Mouse (Mus musculus): ENCODE data around the gene Fbxw13. TPM values are rescaled to one million over a fixed set of nuclear protein-coding genes. Genes with fewer than 3 reads are reported as not detected.
"Not testable (repeated sequence)": the region's sequence is repeated elsewhere in the genome, so short reads cannot be mapped to it uniquely, and the experiment has no call there.

The Fbxw13 gene
- not detected for total RNA-seq (2021)
- long read RNA-seq, experiment 1 = 0 reads
- long read RNA-seq, experiment 2 = 0 reads

DNA sequence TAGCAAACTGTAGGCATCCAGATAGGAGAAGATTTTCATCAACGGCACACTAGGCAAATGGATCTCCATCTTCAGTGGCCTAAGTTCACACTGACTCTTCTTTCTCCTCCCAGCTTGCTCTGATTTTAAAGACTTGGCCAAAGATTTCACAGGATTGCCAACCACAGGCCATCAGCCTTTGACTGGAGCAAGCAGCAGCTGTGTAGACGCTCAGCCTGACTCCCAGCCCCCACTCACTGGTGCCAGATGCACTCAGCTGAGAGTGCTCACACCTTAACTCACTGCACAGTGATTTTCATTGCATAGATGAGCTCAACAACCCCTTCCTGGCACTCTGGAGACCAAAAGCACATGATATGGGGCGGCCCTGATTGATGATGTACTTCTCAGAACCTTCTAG, at the start of gene Fbxw13:
Fbxw13 (minus strand) TSS at position 101 of the 400 bp plus-strand sequence.
- DNase-seq (ENCODE audit: low spot score in 2 of 2) = not testable (repeated sequence)

DNA sequence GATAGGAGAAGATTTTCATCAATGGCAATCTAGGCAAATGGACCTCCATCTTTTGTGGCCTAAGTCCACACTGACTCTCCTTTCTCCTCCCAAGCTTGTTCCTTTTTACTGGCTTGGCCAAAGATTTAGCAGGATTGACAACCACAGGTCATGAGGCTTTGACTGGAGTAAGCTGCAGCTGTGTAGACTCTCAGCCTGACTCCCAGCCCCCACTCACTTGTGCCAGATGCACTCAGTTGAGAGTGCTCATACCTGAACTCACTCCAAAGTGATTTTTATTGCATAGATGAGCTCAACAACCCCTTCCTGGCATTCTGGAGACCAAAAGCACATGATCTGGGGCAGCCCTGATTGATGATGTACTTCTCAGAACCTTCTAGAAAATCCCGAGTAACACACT, 38.9 kb upstream of the Fbxw13 start, which contains the start of gene Fbxw20:
Fbxw20 (minus strand) TSS at position 101 of the 400 bp plus-strand sequence.
- no peak for DNase-seq (ENCODE audit: low spot score in 2 of 2)

DNA sequence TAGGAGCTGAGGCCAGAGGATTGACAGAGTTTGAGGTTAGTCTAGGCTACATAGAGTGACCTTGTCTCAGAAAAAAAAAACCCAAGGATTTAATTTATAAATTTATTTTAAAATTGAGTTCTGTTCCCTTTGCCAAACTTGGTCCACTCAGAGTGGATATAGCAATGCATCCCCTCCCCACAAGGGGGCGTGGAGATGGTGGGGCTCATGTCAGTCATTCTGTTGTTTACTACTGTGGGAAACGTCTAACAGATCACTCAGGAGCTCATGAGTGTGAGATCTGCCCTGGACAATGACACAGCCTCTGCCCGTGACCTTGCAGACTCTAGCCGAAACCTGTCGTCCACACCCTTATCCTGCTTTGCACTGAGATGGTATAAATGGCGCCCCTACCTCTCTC, 22.7 kb upstream of the Fbxw13 start:
- no peak for DNase-seq (ENCODE audit: low spot score in 2 of 2)

DNA sequence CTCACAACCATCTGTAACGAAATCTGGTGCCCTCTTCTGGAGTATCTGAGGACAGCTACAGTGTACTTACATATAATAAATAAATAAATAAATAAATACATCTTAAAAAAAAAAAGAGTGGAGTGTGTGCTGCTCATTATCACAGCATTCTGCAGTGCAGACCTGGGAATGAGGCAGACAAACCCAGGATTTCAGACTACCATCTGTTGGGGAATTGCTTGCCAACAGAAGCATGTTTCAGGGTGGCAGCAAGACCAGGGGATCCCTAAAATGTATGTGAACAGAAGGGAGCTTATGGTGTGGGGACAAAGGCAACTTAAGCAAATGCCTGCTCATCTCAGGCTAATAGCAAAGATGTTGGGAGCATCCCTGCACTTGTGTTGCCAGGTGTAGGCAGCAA, 5.6 kb upstream of the Fbxw13 start:
- peak; percentile 2 to 3 for DNase-seq (ENCODE audit: low spot score in 2 of 2)

DNA sequence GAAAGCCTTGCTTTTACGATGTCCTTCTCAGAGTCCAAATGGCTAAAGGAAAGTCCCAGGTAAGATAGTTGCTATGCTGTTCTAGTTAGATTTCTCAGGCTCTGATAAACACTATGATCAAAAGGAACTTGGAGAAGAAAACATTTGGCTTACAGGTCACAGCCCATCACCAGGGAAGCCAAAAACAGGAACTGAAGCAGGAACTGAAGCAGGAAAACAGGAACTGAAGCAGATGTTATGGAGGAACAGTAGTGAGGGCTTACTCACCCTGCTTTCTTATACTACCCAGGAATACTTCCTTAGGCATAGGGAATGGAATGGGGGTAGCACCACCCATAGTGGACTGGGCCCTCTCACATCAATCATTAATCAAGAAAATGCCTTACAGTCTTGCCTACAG, 4.6 kb upstream of the Fbxw13 start:
- no peak for DNase-seq (ENCODE audit: low spot score in 2 of 2)

DNA sequence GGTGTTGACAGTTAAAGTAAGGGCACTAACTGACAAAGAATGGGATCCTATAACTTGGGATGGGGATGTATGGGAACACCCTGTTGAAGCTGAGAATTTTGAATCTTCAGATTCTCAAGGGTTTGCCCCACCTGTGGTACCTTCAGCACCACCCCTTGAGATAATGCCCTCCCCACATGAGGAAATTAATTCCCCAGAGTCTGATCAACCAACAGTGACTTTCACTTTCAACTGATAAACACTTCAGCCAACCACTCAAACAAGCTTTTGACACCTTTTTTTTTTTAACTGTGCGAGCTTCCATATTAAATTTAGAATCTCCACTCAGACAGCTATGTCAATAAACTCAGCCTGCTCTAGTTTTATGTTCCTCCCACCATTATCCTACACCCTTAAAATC, 3.6 kb upstream of the Fbxw13 start:
- no peak for DNase-seq (ENCODE audit: low spot score in 2 of 2)

DNA sequence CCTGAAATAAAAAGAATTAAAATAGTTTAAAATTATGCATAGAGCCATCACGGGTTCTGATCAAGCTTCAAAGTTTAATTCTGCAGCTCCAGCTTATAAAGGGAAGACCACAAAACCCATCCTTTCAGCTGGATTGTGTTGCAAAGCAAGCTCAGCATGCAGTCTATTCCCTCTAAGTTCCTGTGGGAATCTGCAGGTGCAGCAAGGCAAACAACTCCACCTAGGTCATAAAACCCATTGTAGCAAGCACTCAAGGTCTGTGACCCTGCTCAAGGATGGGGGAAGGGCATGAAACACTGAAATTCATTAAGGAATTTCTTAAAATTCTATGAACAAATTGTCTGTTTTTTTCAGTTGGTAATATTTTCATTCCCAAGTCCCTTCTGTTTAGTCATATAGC, 18.6 kb downstream of the Fbxw13 start:
- DNase-seq (ENCODE audit: low spot score in 2 of 2) = no peak

DNA sequence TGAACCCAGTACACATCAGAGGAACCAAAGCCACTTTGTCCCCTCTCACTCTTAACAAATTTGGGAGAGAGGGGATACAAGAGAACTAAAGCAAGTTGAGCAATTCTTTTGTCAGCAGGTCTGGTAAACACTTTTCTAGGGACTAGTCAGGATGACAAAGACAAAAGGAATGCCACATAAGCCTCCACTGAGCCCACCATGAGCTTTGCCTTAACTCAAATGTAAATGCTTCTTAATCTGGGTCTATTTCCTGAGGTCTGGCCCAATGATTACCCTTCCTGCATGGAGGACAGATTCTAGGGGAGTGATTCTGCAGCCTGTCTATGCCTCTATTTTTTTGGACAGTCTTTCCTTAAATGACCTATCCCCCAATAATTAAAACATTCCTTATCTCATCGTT, 19.5 kb downstream of the Fbxw13 start:
- no peak for DNase-seq (ENCODE audit: low spot score in 2 of 2)

DNA sequence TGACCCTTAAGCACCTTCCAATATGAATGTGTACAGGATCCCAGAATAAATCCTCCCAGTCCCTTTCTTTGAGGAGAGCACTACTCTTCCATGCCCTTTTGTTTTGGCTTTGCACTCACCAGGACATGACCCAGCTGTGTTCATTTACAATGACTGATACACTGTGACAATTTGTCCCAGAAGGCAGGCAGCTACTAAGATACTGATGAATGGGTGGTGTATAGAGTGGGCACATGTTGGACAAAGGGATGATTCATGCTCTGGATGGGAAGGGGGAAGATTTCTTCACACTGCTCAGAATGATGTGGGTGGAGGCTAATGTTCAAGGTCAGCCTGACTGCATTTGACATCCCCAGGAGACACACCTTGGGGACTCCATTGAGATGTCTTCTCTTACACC, 28.5 kb downstream of the Fbxw13 start:
- DNase-seq (ENCODE audit: low spot score in 2 of 2) = no peak

DNA sequence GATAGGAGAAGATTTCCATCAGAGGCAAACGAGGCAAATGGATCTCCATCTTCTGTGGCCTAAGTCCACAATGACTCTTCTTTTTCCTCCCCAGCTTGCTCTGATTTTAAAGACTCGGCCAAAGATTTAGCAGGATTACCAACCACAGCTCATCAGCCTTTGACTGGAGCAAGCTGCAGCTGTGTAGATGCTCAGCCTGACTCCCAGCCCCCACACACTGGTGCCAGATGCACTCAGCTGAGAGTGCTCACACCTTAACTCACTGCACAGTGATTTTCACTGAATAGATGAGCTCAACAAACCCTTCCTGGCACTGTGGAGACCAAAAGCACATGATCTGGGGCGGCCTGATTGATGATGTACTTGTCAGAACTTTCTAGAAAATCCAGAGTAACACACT, 33.8 kb downstream of the Fbxw13 start, which contains the start of gene Fbxw21:
Fbxw21 (minus strand) TSS at position 101 of the 400 bp plus-strand sequence.
- DNase-seq (ENCODE audit: low spot score in 2 of 2) = no peak

DNA sequence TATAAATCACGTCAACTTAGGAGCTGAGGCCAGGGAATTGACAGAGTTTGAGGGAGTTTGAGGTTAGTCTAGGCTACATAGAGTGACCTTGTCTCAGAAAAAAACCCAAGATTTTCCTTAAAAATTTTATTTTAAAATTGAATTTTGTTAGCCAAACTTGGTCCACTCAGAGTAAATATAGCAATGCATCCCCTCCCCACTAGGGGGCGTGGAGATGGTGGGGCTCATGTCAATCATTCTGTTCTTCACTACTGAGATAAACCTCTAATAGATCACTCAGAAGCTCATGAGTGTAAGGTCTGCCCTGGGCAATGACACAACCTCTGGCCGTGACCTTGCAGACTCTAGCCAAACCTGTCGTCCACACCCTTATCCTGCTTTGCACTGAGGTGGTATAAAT, 55.4 kb downstream of the Fbxw13 start:
- DNase-seq (ENCODE audit: low spot score in 2 of 2) = not testable (repeated sequence)

DNA sequence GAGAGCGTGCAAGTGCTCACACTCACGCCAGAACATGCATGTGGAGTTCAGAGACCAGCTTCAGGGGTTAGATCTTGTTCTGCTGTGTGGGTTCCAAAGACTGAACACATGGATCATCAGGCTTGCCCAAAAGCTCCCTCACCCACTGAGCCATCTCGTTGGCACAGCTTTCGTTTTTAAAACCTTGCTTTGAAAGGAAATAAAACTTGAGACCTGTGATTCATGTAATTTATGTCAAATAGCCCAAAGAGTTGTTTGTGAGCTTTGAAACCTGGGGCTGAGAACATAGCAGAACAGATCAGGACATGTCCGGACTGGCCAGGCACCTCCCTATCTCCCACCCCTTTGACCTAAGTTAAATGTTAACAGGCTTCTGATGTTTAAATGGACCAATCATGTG, 65.7 kb downstream of the Fbxw13 start:
- no peak for DNase-seq (ENCODE audit: low spot score in 2 of 2)

Other genes starting within 250 kb of the Fbxw13 start
- gene Col7a1, start 242.4 kb downstream of the Fbxw13 start, total RNA-seq (2021) = 1 to 10 TPM; 5.0 TPM
- not detected for gene Ucn2, start 210.0 kb downstream of the Fbxw13 start, total RNA-seq (2021)
- 10 to 100 TPM; 13.7 to 17.8 TPM for gene Pfkfb4, start 204.2 kb downstream of the Fbxw13 start, total RNA-seq (2021)
- 10 to 100 TPM; 42.5 to 49.9 TPM for gene Shisa5, start 157.4 kb downstream of the Fbxw13 start, total RNA-seq (2021)
- gene Trex1, start 136.2 kb downstream of the Fbxw13 start, total RNA-seq (2021) = 10 to 100 TPM in 1 of 2 experiments, 1 to 10 TPM in 1; 9.9 to 10.8 TPM
- gene Atrip, start 121.9 kb downstream of the Fbxw13 start, total RNA-seq (2021) = 10 to 100 TPM; 27.3 to 31.7 TPM
- 1 to 10 TPM; 7.4 to 9.4 TPM for gene Ccdc51, start 113.5 kb downstream of the Fbxw13 start, total RNA-seq (2021)
- 100 to 1,000 TPM; 304 to 316 TPM for gene Tma7, start 113.4 kb downstream of the Fbxw13 start, total RNA-seq (2021)
- 10 to 100 TPM; 90.5 to 91.9 TPM for gene Plxnb1, start 100.6 kb downstream of the Fbxw13 start, total RNA-seq (2021)
- not detected for gene Fbxw21, start 33.9 kb downstream of the Fbxw13 start, total RNA-seq (2021)
- not detected for gene Fbxw20, start 38.8 kb upstream of the Fbxw13 start, total RNA-seq (2021)
- gene Fbxw14, start 91.7 kb upstream of the Fbxw13 start, total RNA-seq (2021) = not detected
- gene Fbxw28, start 143.7 kb upstream of the Fbxw13 start, total RNA-seq (2021) = not detected
- not detected for gene Fbxw22, start 208.3 kb upstream of the Fbxw13 start, total RNA-seq (2021)